Mouse (Mus musculus): Measurements from ENCODE around the gene Copz1.
A peak's percentile ranks its signal among the peaks of the same experiment; 100 is the strongest.

Gene Copz1

GRCm38 (mm10) chr15:103314181-103314580 is 41.7 kb downstream of the Copz1 start:
- no peak for DNase-seq

- DNase-seq: peak; percentile 69
These were observed 42.5 kb downstream of the Copz1 start for GRCm38 (mm10) chr15:103315011-103315502.

GRCm38 (mm10) chr15:103315979-103316776 is 43.7 kb downstream of the Copz1 start:
- no peak for DNase-seq

GRCm38 (mm10) chr15:103317120-103317519 is 44.6 kb downstream of the Copz1 start:
- no peak for DNase-seq

GRCm38 (mm10) chr15:103317731-103318130 is 45.2 kb downstream of the Copz1 start:
- no peak for DNase-seq

GRCm38 (mm10) chr15:103318201-103318816 is 45.8 kb downstream of the Copz1 start:
- DNase-seq: no peak

- no peak for DNase-seq
These were observed 48.6 kb downstream of the Copz1 start for GRCm38 (mm10) chr15:103321076-103321475.

- DNase-seq: peak; percentile 25
These were observed 49.9 kb downstream of the Copz1 start for GRCm38 (mm10) chr15:103322396-103322795.

- DNase-seq: peak; percentile 70
These were observed 50.5 kb downstream of the Copz1 start for GRCm38 (mm10) chr15:103323070-103323454.

GRCm38 (mm10) chr15:103323455-103324247 is 51.1 kb downstream of the Copz1 start:
- peak; percentile 86 for DNase-seq

GRCm38 (mm10) chr15:103333081-103333615 is 60.6 kb downstream of the Copz1 start:
- DNase-seq: no peak

GRCm38 (mm10) chr15:103333738-103334137 is 61.2 kb downstream of the Copz1 start:
- DNase-seq: no peak

GRCm38 (mm10) chr15:103334194-103334593 is 61.7 kb downstream of the Copz1 start:
- DNase-seq: no peak

GRCm38 (mm10) chr15:103335040-103335439 is 62.5 kb downstream of the Copz1 start:
- no peak for DNase-seq

GRCm38 (mm10) chr15:103335488-103336235 is 63.1 kb downstream of the Copz1 start:
- no peak for DNase-seq

GRCm38 (mm10) chr15:103336996-103337667 is 64.6 kb downstream of the Copz1 start:
- no peak for DNase-seq

GRCm38 (mm10) chr15:103338829-103339165 is 66.3 kb downstream of the Copz1 start:
- DNase-seq: no peak

- no peak for DNase-seq
These were observed 66.8 kb downstream of the Copz1 start for GRCm38 (mm10) chr15:103339166-103339960.

- DNase-seq: no peak
These were observed 67.4 kb downstream of the Copz1 start, which contains the start of gene Zfp385a for GRCm38 (mm10) chr15:103339961-103340337. Zfp385a (minus strand) TSS chr15:103340093.

- no peak for DNase-seq
These were observed 68.3 kb downstream of the Copz1 start for GRCm38 (mm10) chr15:103340786-103341185.

- DNase-seq: no peak
These were observed 69.0 kb downstream of the Copz1 start for GRCm38 (mm10) chr15:103341547-103341946.

Measured in cerebellum, adult 8-10 months (tissue).